Mouse (Mus musculus): Measurements from ENCODE around the gene Rap1gds1. TPM values are rescaled to one million over a fixed set of nuclear protein-coding genes. Genes with fewer than 3 reads are reported as not detected.

The Rap1gds1 gene
- polyA plus RNA-seq (2012; ENCODE audit: low replicate concordance) = 13.7 and 18.0 TPM in 2 replicates

GRCm38 (mm10) chr3:139074484-139075211, at the start of gene Rap1gds1:
Gene Rap1gds1 (minus strand): TSS chr3:139075201.

Other genes starting within 250 kb of the Rap1gds1 start
- gene Stpg2, start 130.5 kb upstream of the Rap1gds1 start, polyA plus RNA-seq (2012; ENCODE audit: low replicate concordance) = 0.14 TPM in 1 of 2 replicates, not detected in the other

Data from hematopoietic multipotent progenitor cell, adult 10-12 weeks (in vitro differentiated cells).